Mouse (Mus musculus) activated CD4-positive, CD25-positive, alpha-beta regulatory T cell, adult 4 months (primary cell): ENCODE results near the gene Man2a2. TPM values are rescaled to one million over a fixed set of nuclear protein-coding genes. Genes with fewer than 3 reads are reported as not detected.

ENCODE experiments used
- ATAC-seq: one replicate; pipeline ENCODE4 v1.8.0; 2017
- polyA plus RNA-seq, 2 experiments: library from polyadenylated mRNA; unstranded; fragments of 100-300 nt; shearing (Covaris generic); gene quantifications; one replicate each; pipeline ENCODE4 v1.2.1; 2017

The Man2a2 gene
- polyA plus RNA-seq, 2 experiments from 2014 or later: 15.8 to 21.8 TPM

DNA sequence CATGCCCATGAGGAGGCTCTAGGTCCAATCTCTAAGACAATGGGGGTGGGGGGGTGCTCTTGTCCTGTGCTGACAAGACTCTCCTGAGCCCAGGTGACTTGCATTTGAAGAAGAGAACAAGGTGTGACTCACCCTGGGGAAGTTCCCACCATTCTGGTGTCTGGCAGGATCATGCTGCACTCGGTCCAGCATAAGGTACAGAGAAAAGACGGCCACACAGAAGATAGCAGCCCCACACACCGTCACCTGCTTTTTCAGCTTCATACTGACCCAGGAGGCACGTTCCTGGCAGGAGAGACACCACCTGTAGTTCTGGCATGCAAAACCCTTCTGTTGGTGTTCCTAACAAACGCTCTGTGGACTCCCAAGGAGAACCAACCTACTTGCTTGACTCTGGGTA is 1.7 kb downstream of the Man2a2 start:
- ATAC-seq: peak; percentile 5

DNA sequence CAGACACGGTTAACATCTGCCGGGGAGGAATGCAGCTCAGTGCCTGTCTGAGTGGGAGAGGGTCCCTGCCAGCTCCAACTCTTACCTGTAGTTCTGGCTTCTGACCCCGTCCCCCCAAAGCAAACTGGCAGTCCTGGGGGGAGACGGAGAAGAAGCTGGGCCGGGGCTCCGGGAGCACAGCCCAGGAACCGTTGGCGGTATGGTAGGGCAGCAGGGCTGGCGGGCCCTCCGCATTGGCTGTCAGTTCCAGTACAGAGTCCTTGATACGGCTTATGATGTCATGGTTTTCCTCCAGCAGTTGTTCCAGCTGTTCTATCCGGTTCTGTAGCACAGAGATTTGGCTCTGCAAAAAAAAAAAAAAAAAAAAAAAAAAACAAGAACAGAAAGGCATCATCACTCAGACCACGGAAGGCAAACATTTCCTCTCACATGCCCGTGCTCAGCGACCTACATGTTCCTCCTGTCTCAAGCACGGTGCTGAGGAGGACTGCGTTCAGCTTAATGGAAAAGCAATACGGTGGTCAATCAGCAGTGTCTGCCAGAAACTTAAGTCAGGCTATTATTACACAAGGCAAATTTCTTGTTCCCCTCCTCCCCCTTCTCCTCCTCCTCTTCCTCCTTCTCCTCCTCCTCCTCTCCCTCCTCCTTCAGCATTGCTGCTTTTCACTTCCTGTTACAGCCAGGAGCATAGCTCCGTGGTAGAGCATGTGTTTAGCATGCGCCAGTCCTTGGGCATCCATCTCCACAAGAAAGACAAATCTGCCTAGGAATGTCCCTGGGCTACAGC is 2.3 kb downstream of the Man2a2 start:
- peak; percentile 41 for ATAC-seq

- ATAC-seq: no peak
Measured at GRCm38 (mm10) chr7:80368009-80368408, 3.2 kb downstream of the Man2a2 start.

GRCm38 (mm10) chr7:80367232-80367631 is 3.9 kb downstream of the Man2a2 start:
- no peak for ATAC-seq

GRCm38 (mm10) chr7:80365759-80366158 is 5.4 kb downstream of the Man2a2 start:
- ATAC-seq: no peak

DNA sequence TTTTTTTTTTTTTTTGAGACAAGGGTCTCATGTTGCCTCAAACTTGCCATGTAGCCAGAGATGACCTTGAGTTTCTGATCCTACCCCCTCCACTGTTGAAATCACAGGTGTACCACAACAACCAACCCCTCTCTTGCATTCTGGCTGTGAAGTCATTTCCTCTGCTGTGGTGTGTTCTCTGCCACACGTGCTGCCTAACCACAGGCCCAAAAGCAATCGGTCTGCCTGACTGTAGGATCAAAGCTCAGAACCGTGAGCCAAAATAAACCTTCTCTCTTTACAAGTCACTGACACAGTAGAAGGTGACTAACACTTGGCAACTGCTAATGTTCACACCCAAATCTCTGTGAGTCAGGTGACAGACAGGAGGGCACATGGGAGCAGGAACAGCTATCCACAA is 10.7 kb downstream of the Man2a2 start:
- ATAC-seq: no peak

- ATAC-seq: no peak
Measured at GRCm38 (mm10) chr7:80358039-80358438, 13.1 kb downstream of the Man2a2 start.

GRCm38 (mm10) chr7:80357156-80357555 is 14.0 kb downstream of the Man2a2 start:
- ATAC-seq: no peak

GRCm38 (mm10) chr7:80356351-80356750 is 14.8 kb downstream of the Man2a2 start:
- ATAC-seq: no peak

- no peak for ATAC-seq
Measured at GRCm38 (mm10) chr7:80352920-80353319, 18.3 kb downstream of the Man2a2 start.

- ATAC-seq: no peak
Measured at GRCm38 (mm10) chr7:80350808-80351207, 20.4 kb downstream of the Man2a2 start.

- ATAC-seq: no peak
Measured at GRCm38 (mm10) chr7:80347670-80348586, 23.2 kb downstream of the Man2a2 start.

DNA sequence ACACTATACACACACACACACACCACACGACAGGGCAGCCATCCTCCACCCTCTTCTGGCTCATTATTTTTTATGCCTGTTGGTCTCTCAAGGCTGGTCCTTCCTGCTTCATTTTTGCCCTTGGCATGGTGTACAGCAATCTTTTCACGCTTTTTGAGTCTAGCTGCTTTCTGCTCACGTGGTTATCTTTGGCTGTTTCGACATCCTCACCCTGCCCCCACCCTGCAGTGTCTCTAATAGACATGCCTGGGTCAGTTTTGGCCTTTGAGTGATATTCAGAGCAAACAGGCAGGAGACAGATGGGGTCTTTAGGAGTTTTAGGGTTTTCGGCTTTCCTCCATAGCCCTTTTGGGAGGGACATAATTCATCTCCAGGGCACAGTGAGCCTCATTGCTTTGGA is 24.3 kb downstream of the Man2a2 start:
- no peak for ATAC-seq

DNA sequence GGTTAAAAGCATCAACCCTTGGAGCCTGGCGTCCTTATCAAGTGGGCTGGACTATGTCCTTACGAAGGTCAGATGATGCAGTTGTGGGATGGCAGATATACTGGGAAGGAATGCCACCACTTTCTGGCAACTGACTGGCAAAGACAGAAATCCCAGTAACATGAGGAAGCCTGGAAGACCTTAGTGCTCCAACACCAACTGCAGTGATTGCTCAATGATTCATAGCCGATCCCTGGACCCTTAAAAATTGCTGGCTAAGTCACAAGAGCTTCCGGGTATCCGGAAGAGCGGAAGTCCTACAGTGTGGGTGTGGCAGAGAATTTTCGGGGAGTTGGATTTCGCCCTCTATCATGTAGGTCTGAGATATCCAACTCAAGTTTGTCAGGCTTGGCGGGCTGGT is 25.0 kb downstream of the Man2a2 start:
- no peak for ATAC-seq

GRCm38 (mm10) chr7:80343270-80344018 is 27.7 kb downstream of the Man2a2 start:
- ATAC-seq: no peak

DNA sequence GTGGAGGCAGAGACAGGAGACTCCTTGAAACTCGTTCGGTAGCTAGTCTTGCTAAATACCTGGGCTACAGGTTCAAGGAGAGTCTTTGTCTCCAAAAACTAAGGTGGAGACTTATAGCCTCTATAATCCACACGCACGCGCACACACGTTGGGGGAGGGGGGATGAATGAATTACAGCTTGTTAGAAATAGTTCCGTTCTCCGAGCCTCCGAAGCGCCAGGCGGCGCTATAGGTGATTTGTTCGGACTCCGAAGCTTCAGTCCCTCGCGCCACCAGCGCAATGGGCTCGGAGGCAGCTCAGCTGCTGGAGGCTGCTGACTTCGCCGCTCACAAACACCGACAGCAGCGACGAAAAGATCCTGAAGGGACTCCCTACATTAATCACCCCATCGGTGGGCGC is 28.3 kb downstream of the Man2a2 start, which contains the start of gene Hddc3:
Gene Hddc3 (plus strand): TSS at position 247 of the 400 bp plus-strand sequence.
- peak; percentile 47 for ATAC-seq

DNA sequence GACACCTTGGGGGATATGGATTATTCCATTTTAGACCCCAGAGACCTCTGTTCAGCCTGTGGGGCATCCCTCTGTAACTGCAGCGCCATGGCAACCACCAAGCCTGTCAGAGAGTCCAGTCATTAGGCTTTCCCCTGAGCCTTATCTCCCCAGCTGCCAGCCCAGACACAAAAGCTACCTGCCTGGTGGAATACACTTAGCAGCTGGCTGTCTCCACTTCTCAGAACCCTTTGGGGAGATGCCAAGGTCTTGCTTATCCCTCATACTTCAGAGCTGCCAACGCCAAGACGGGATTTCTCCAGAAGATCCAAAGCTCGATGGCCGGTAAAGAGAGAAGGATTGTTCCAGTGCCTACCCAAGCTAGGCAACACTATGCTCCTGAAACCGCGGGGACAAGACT is 29.4 kb downstream of the Man2a2 start:
- no peak for ATAC-seq

DNA sequence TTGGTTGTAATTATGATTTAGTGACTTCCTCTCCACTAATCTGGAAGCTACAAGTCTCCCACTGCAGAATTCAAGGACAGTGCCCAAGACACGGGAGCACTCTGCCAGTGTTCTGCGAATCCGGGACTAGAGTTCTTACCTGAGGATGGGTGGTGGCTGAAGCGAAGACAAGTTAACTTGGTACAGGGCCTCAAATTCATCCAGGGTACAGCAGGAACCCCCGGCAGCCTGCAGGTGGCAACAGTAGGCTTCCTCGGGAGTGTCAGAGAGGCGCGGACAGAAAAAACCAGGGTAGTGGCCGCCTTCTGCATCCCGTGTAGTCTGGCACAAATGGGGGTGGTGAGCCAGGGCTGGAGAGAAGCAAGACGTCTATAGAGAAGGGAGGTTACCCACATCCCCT is 30.4 kb downstream of the Man2a2 start, which contains the start of gene Unc45a:
Gene Unc45a (minus strand): TSS at position 213 of the 400 bp plus-strand sequence.
- ATAC-seq: peak; percentile 64

DNA sequence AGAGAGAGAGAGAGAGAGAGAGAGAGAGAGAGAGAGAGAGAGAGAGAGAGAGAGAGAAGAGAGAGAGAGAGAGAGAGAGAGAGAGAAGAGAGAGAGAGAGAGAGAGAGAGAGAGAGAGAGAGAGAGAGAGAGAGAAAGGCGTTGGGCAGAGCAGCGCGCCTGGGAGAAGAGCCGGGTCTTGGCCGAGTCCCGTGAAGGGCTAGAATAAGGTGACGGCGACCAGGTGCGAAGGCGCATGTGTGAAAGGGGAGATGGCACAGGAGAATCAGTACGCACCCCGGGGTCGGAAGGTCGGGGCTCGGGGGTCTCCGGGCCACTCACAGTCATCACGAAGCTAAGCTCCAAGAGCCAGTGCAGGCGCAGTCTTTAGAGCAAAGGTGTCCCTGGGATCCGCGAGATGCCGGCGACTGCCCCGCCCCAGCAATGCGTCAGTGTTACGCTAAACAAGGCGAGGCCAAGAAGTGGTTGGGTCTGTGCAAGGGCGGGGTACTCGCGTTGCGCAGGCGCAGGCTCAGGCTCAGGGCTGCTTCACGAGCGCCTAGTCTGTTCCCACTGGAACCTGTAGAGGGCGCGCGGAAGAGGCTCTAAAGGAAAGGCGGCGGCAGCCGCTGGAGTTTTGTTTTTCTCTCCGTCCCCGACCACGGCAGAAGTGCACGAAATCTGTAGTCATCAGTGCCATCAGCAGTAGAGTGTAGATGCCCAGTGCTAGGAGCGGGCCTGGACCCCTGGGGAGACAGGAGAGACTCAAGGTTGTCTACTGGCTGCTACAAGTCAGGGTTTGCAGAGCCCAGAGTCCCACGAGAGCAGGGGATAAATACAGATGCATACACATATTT is 31.2 kb downstream of the Man2a2 start:
- peak; percentile 90 for ATAC-seq

- ATAC-seq: no peak
Measured at GRCm38 (mm10) chr7:80339371-80339770, 31.8 kb downstream of the Man2a2 start.

DNA sequence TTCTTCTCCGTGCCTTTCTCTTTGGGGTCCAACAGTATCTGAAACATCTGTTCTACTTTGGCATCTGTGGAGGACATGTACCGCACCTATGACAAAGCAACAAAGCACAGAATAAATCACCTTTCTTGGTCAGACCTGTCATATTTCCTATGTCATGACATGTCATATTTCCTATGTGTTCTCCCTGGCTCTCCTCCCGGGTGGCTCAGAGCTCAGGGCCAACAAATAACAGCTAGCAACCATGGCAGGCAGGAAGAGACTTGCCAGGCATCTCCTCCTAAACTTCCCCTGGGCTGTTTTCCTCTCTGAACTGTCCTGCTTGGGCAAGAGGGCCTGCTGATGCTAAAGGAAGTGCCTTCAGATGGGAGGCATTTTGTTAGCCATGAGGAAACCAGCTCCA is 34.2 kb downstream of the Man2a2 start:
- no peak for ATAC-seq

DNA sequence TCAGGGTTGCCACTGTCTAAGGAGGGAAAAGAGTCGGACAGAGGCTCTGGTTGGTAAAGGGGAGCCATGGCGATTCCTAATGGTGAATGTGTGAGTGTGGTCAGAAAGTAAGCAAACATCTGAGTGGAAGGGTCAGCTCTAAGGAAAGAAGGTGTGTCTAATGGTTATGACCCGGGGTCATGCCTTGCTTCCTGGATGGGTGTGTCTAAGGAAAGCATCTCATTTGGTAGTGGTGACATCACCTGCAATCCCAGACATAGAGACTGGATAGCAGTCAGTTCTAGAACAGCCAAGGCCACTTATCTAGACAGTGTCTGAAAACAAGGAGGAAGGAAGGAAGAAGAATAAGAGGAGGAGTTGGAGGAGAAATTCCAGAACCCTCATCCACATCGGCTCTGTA is 36.3 kb downstream of the Man2a2 start:
- no peak for ATAC-seq
